Mouse (Mus musculus) liver, adult 2 months (tissue): ENCODE data around the gene Kalrn.

Experiments used
- CTCF ChIP-seq: fragments of 200-500 bp; IDR thresholded peaks from 2 replicates; pipeline ENCODE4 v1.5.1; 2011; ENCODE audit warnings: low read depth, low read length, control low read depth
- POLR2A ChIP-seq: fragments of 200-500 bp; IDR thresholded peaks from 2 replicates; pipeline ENCODE4 v1.6.1; 2011; ENCODE audit warnings: low read length, control low read depth; ENCODE audit not compliant: insufficient read depth; ENCODE audit errors: extremely low read depth

DNA sequence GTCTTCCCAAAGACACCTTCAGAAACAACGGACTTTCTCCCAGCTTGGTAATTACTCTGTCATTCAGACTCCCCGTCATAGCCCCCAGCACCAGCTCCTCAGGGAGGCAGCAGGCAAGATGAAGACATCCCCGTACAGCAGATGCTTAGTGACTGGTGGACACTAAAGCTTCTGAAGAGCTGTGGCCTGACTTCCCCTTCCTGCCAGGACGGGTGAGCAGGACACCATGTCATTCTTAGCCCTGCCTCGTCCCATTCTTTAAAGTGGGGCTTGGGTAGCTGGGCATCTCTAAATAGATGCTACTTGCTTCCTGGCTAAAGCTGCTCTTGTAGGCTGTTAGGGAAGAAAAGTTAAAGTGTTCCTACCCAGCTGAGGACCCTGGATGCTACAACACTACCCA lies 145.7 kb downstream of the Kalrn start:
- TF ChIP-seq CTCF (no peak), POLR2A (no peak)
